Mouse (Mus musculus) heart, adult 11 months (tissue): ENCODE measurements around the gene Dag1.
"Not testable (repeated sequence)": the region's sequence is repeated elsewhere in the genome, so short reads cannot be mapped to it uniquely, and the experiment has no call there.

Source experiments
- DNase-seq: peaks from one replicate; pipeline ENCODE4 v3.0.0; 2022

Dag1 gene

GRCm38 (mm10) chr9:108263690-108264190 is at the start of gene Dag1:
TSS of gene Dag1 (minus strand) at chr9:108263958.
- peak; percentile 100 for DNase-seq

- DNase-seq, result no peak
These were observed 44.4 kb upstream of the Dag1 start for GRCm38 (mm10) chr9:108308141-108308540.

- DNase-seq, result no peak
These were observed 43.5 kb upstream of the Dag1 start for GRCm38 (mm10) chr9:108307021-108307807.

- DNase-seq, result peak; percentile 99
These were observed 42.8 kb upstream of the Dag1 start for GRCm38 (mm10) chr9:108306571-108306980.

- DNase-seq, result peak; percentile 100
These were observed 42.1 kb upstream of the Dag1 start, which contains the start of the genes Rhoa and Tcta for GRCm38 (mm10) chr9:108305629-108306520. TSS of gene Rhoa (plus strand) at chr9:108306129. TSS of gene Tcta (minus strand) at chr9:108306160.

- DNase-seq, result no peak
These were observed 41.4 kb upstream of the Dag1 start for GRCm38 (mm10) chr9:108305170-108305569.

GRCm38 (mm10) chr9:108304716-108305115 is 41.0 kb upstream of the Dag1 start:
- no peak for DNase-seq

- no peak for DNase-seq
These were observed 38.1 kb upstream of the Dag1 start for GRCm38 (mm10) chr9:108301853-108302252.

GRCm38 (mm10) chr9:108296453-108297355 is 32.9 kb upstream of the Dag1 start, which contains the start of gene Amt:
TSS of gene Amt (plus strand) at chr9:108296853.
- no peak for DNase-seq

GRCm38 (mm10) chr9:108290773-108291172 is 27.0 kb upstream of the Dag1 start:
- DNase-seq, result no peak

- DNase-seq, result peak; percentile 100
These were observed 26.4 kb upstream of the Dag1 start, which contains the start of gene Nicn1 for GRCm38 (mm10) chr9:108290016-108290750. TSS of gene Nicn1 (plus strand) at chr9:108290429.

GRCm38 (mm10) chr9:108289347-108289746 is 25.6 kb upstream of the Dag1 start:
- no peak for DNase-seq

- DNase-seq, result not testable (repeated sequence)
These were observed 23.9 kb upstream of the Dag1 start for GRCm38 (mm10) chr9:108287526-108288238.

GRCm38 (mm10) chr9:108284410-108284809 is 20.7 kb upstream of the Dag1 start:
- DNase-seq, result peak; percentile 93

- DNase-seq, result peak; percentile 99
These were observed 16.5 kb upstream of the Dag1 start for GRCm38 (mm10) chr9:108280071-108280828.

GRCm38 (mm10) chr9:108278697-108279450 is 15.1 kb upstream of the Dag1 start:
- DNase-seq, result peak; percentile 93

- no peak for DNase-seq
These were observed 11.5 kb upstream of the Dag1 start for GRCm38 (mm10) chr9:108275331-108275659.

- DNase-seq, result no peak
These were observed 10.9 kb upstream of the Dag1 start for GRCm38 (mm10) chr9:108274476-108275330.
